Mouse (Mus musculus) lung, embryonic 16.5 days (tissue): ENCODE results near the gene Ubb. TPM values are rescaled to one million over a fixed set of nuclear protein-coding genes. Genes with fewer than 3 reads are reported as not detected.

Source experiments
- ATAC-seq: fragments of 200-750 bp; cut with Nextera tagmentation; 2 replicates; pipeline ENCODE4 v1.8.0; 2017; ENCODE audit warnings: low read depth, mild to moderate bottlenecking, moderate library complexity
- H3K27ac ChIP-seq: fragments of 300-500 bp; sonication (generic); 2 replicates; pipeline ENCODE4 v1.5.1; 2014; ENCODE audit warnings: mild to moderate bottlenecking, control low read depth, low read length
- H3K27me3 ChIP-seq: fragments of 300-500 bp; sonication (generic); 2 replicates; pipeline ENCODE4 v1.6.1; 2014; ENCODE audit warnings: low read depth, low read length, mixed read lengths; ENCODE audit not compliant: control insufficient read depth, insufficient read depth
- H3K36me3 ChIP-seq: fragments of 300-500 bp; sonication (generic); 2 replicates; pipeline ENCODE4 v1.6.1; 2014; ENCODE audit warnings: low read length; ENCODE audit not compliant: control insufficient read depth, insufficient read depth
- H3K4me1 ChIP-seq: fragments of 300-500 bp; sonication (generic); replicated peaks from 2 replicates; pipeline ENCODE4 v1.6.1; 2014; ENCODE audit warnings: low read length, mixed read lengths; ENCODE audit not compliant: control insufficient read depth, insufficient read depth
- H3K4me2 ChIP-seq: fragments of 300-500 bp; sonication (generic); 2 replicates; pipeline ENCODE4 v1.6.1; 2014; ENCODE audit warnings: low read depth, low read length, control low read depth
- H3K4me3 ChIP-seq: fragments of 300-500 bp; sonication (generic); 2 replicates; pipeline ENCODE4 v1.5.1; 2014; ENCODE audit warnings: mild to moderate bottlenecking, low read length, control low read depth
- H3K9ac ChIP-seq: fragments of 300-500 bp; sonication (generic); 2 replicates; pipeline ENCODE4 v1.6.1; 2014; ENCODE audit warnings: low read length, control low read depth
- H3K9me3 ChIP-seq: fragments of 300-500 bp; sonication (generic); 2 replicates; pipeline ENCODE4 v1.6.1; 2016; ENCODE audit warnings: low read length; ENCODE audit not compliant: control insufficient read depth
- WGBS: fragments of 180-500 bp; shearing (Covaris S2); extraction: QIAGEN DNeasy Blood & Tissue Kit; methylation state at CpG from one replicate; pipeline ENCODE4 v1.1.7; 2014; 5-methylcytosine and 5-hydroxymethylcytosine counted together
- polyA plus RNA-seq: library from polyadenylated mRNA; unstranded; fragments of >200 nt; fragmentation: Nextera tagmentation; extraction: Ambion mirVana; gene quantifications from 2 replicates; pipeline ENCODE4 v1.2.1, GENCODE M21; 2015

The Ubb gene
- polyA plus RNA-seq, 1 experiment from 2014 or later, result 3,189 TPM

DNA sequence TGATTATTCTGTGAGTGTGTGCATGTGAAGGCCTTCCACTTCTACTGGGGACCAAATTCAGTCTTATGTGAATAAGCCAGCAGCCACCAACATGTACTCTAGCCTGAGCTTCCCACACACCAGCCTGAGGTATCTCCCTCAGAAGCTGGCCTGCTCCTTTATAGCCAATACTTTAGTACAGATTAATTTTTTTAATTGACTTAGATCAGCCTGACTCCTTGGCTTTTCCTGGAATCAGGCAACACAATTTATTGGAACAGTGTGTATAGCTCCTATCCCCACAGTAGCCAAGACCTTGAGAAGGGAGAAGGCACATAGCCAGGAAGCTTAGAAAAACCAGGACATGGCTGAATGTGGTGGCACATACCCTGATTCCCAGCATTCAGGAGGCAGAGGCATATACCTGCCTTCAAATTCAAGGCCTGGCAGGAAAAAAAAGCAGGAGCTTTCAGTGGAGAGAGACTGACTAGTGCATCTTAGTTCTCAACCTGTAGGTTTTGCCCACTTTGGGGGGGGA lies 5.0 kb downstream of the Ubb start:
- no peak overlapping the region for H3K27ac ChIP-seq
- ATAC-seq, result no peak
- H3K9ac ChIP-seq, result no peak overlapping the region
- no peaks in the 10 kb centered on the region for H3K9me3 ChIP-seq
- H3K4me3 ChIP-seq, result no peak overlapping the region
- peaks cover 16% of the 10 kb centered on the region; the same call in 1 of the 2 replicates for H3K36me3 ChIP-seq
- H3K4me1 ChIP-seq, result peaks cover 17% of the 10 kb centered on the region
- no peak overlapping the region for H3K4me2 ChIP-seq
- no peaks in the 10 kb centered on the region for H3K27me3 ChIP-seq

DNA sequence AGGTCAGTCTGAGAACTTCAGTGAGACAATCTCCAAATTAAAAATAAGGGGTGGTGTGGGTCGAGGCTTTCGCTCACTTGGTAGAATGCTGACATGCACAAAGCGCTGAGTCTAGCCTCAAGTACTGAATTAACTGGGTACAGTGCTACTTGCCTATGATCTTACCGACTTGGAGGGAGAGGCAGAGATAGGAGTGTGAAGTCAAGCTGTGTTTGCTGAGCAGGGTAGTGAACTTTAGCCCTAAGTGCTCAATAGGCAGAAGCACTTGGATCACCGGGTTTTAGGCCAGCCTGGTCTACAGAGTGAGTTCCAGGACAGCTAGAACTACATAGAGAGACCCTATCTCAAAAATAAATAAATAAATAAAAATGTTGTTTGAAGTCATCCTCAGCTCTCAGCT lies 6.2 kb downstream of the Ubb start:
- peaks cover 17% of the 10 kb centered on the region for H3K4me1 ChIP-seq
- ATAC-seq, result no peak
- no peak overlapping the region for H3K27ac ChIP-seq
- H3K36me3 ChIP-seq, result peaks cover 16% of the 10 kb centered on the region; the same call in 1 of the 2 replicates
- no peak overlapping the region for H3K4me2 ChIP-seq
- 45% methylated on average over 5 of the region's 5 CpGs for WGBS
- H3K9me3 ChIP-seq, result no peaks in the 10 kb centered on the region
- no peak overlapping the region for H3K4me3 ChIP-seq
- H3K9ac ChIP-seq, result no peak overlapping the region
- no peaks in the 10 kb centered on the region for H3K27me3 ChIP-seq

DNA sequence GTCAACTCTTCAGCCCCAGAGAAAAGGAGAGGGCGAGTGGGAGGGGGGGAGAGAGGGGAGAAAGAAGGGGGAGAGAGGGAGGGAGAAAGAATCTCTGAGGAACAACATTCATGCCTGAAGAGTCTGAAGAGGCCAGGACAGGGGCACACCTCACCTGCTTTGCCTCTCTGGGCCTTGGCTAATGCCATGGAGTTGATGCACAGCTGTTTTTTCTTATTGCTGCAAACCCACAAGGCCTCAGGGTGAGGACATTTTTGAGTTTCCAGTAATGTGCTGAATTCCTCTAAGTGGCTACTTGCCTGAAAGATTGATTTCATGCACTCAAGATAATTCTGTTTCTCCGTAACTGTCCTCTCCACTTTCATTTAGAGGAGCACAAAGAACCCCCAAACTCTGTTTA lies 7.2 kb downstream of the Ubb start:
- ATAC-seq, result no peak
- peaks cover 15% of the 10 kb centered on the region; the same call in 1 of the 2 replicates for H3K36me3 ChIP-seq
- H3K4me1 ChIP-seq, result peaks cover 16% of the 10 kb centered on the region
- no peaks in the 10 kb centered on the region for H3K27me3 ChIP-seq
- H3K9ac ChIP-seq, result no peak overlapping the region
- no peaks in the 10 kb centered on the region for H3K9me3 ChIP-seq
- 31% methylated on average over 2 of the region's 2 CpGs for WGBS
- H3K4me2 ChIP-seq, result no peak overlapping the region
- no peak overlapping the region for H3K4me3 ChIP-seq
- H3K27ac ChIP-seq, result no peak overlapping the region

DNA sequence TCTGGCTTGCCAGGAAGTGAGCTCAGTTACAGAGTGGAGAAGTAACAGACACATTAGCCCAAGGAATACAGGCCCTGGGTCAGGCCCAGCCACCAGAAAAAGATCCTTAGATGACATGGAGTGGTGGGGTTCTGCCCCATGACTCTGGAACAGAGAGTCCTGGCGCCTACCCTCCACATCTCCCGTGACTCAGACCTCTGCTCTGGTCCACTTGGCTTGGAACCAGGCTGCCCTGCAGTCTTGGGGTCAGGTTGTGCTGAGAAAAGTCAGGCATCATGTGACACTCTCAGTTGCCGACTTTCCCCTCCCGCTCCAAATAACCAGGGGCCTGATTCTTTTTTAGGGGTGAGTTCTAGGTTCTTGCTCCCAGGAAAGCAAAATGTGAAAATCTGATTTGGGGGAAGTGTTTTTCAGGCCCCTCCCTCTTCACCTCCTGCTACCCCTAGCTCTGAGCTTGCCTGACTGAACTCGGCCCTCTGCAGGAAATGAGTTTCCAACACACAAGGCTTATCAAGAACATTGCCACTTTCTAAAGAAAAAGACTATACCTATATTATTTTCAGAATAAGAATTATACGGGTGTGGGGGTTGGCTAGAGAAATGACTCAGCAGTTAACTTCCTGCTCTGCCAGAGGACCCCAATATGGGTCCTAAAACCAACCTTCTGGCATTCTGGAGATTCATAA lies 8.1 kb downstream of the Ubb start:
- Histone ChIP-seq H3K36me3 (peaks cover 6% of the 10 kb centered on the region; the same call in 1 of the 2 replicates), H3K9me3 (no peaks in the 10 kb centered on the region), H3K27ac (no peak overlapping the region), H3K9ac (no peak overlapping the region), H3K4me3 (no peak overlapping the region), H3K4me2 (no peak overlapping the region), H3K4me1 (peaks cover 7% of the 10 kb centered on the region), H3K27me3 (no peaks in the 10 kb centered on the region)
- WGBS, result 40% methylated on average over 6 of the region's 6 CpGs
- ATAC-seq, result peak; percentile 37; the same call in 1 of the 2 replicates

DNA sequence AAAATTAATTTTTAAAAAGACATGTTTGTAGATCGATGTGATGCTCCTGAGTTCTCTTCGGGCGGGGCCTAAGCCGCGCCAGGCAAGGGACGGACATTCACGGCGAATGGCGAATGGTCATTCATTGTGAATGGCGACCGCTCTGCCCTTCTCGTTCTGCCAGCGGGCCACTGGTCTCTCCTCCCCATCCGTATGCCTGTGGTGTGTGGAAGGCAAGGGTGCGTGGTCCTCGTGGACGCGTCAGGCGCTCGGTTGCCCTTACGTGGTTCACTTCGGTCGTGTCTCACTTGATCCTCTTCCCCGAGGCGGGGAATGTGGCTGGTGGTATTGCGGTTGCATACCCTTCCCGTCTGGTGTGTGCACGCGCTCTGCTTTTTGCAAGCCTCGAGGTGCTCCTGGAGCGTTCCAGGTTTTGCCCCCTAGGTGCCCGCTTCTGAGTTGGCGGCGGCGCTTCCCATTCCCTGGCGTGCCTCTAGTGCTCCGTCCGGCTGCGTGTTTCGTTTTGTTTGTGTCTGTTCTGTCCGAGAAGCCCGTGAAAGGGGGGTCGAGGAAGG lies 9.6 kb downstream of the Ubb start:
- Histone ChIP-seq H3K4me1 (no peaks in the 10 kb centered on the region), H3K9ac (peak overlapping the region; percentile 48), H3K4me2 (peak overlapping the region; percentile 70), H3K27ac (no peak overlapping the region), H3K27me3 (no peaks in the 10 kb centered on the region), H3K4me3 (peak overlapping the region; percentile 43), H3K9me3 (no peaks in the 10 kb centered on the region), H3K36me3 (no peaks in the 10 kb centered on the region)
- WGBS, result 30% methylated on average over 43 of the region's 43 CpGs
- ATAC-seq, result no peak

DNA sequence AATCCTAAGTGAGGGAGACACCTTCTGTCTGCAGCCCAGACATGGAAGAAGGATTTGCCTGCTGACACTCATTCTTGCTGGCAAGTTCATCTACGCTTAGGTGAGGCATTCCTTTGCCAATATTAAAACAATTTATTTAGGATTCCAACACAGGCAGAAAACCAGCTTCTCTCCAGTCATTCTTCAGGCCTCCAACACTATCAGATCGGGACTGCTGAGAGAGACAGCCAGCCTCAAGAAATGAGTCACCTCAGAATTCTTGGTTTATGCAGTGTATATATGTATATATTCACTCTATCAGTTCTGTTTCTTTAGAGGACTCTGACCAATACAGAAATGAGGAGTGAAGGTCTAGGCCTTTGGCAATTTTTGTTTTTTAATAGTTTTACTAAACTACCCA lies 12.6 kb downstream of the Ubb start:
- H3K9ac ChIP-seq, result no peak overlapping the region
- no peak for ATAC-seq
- H3K4me2 ChIP-seq, result no peak overlapping the region
- 77% methylated on average over 2 of the region's 2 CpGs for WGBS
- no peak overlapping the region for H3K4me3 ChIP-seq
- H3K27ac ChIP-seq, result no peak overlapping the region
- H3K4me1 ChIP-seq, result no peaks in the 10 kb centered on the region
- H3K9me3 ChIP-seq, result no peaks in the 10 kb centered on the region
- H3K36me3 ChIP-seq, result no peaks in the 10 kb centered on the region
- no peaks in the 10 kb centered on the region for H3K27me3 ChIP-seq

DNA sequence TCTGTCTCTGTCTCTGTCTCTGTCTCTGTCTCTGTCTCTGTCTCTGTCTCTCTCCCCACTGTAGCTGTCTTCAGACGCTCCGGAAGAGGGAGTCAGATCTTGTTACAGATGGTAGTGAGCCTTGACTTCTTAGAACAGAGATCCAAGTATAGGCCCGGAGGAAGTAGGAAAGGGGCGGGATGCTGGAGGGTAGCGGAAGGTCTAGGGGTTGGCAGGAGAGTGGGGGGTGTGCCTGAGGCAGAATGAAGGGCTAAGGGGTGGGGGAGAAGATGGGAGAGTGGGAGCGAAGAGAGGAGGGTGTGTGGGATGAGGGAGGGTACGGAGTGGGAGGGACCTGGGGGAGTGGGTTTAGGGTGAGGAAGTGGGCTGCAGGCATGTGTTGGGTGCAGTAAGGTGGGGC lies 14.8 kb downstream of the Ubb start:
- Histone ChIP-seq H3K4me2 (no peak overlapping the region), H3K36me3 (no peaks in the 10 kb centered on the region), H3K9me3 (no peaks in the 10 kb centered on the region), H3K4me3 (no peak overlapping the region), H3K27me3 (no peaks in the 10 kb centered on the region), H3K4me1 (no peaks in the 10 kb centered on the region), H3K27ac (no peak overlapping the region), H3K9ac (no peak overlapping the region)
- WGBS, result 52% methylated on average over 7 of the region's 7 CpGs
- no peak for ATAC-seq

DNA sequence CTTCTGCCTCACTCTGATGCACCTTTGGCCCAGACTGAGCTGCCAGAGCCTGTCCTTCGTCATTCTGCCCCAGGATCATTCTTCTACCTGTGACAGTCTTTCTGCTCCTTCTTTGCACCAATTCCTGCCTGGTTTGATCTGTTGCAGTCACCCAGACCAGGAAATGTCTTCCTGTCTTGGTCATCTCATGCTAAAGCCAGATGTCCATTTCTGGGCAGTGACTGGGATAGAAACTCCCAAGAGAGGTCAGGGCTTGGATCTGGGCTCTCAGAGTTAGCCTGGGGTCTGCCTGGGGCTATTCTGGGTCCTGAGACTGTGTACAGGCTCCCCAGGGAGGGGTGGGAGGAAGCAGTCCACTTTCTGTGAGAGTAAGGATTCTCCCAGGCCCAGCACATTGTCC lies 15.2 kb downstream of the Ubb start:
- H3K27me3 ChIP-seq, result no peaks in the 10 kb centered on the region
- H3K4me3 ChIP-seq, result no peak overlapping the region
- no peak for ATAC-seq
- H3K9ac ChIP-seq, result no peak overlapping the region
- 54% methylated on average over 1 of the region's 1 CpGs for WGBS
- H3K27ac ChIP-seq, result no peak overlapping the region
- H3K4me2 ChIP-seq, result no peak overlapping the region
- no peaks in the 10 kb centered on the region for H3K36me3 ChIP-seq
- no peaks in the 10 kb centered on the region for H3K9me3 ChIP-seq
- H3K4me1 ChIP-seq, result no peaks in the 10 kb centered on the region

DNA sequence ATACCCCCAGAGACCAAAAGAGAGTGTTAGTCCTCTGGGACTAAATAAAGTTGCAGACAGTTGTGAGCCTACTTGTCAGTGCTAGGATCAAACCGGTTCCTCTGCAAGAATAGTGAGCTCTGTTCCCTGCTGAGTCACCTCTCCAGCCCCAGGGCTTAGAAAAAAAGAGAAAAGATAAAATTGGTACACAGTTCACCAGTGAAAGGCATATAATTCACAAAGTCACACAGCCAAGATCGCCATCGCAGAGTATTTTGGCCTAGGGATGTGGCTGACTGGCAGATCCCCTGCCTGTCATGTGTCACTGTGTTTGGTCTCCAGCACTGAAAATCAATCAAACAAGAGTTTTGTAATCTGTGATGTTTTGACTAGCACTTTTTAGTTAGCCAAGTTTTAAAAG lies 17.3 kb downstream of the Ubb start:
- ATAC-seq, result no peak
- 55% methylated on average over 3 of the region's 3 CpGs for WGBS

More for the DNA sequence above, 17.3 kb downstream of the Ubb start:
- H3K4me2 ChIP-seq, result no peak overlapping the region
- no peak overlapping the region for H3K9ac ChIP-seq
- H3K27me3 ChIP-seq, result no peaks in the 10 kb centered on the region
- peaks cover 3% of the 10 kb centered on the region; the same call in 1 of the 2 replicates for H3K9me3 ChIP-seq
- no peaks in the 10 kb centered on the region for H3K4me1 ChIP-seq
- no peaks in the 10 kb centered on the region for H3K36me3 ChIP-seq
- H3K4me3 ChIP-seq, result no peak overlapping the region
- H3K27ac ChIP-seq, result no peak overlapping the region
